Mouse (Mus musculus): ENCODE data around the gene Hist1h2bf. TPM values are rescaled to one million over a fixed set of nuclear protein-coding genes. Genes with fewer than 3 reads are reported as not detected.
"Not testable (repeated sequence)": the region's sequence is repeated elsewhere in the genome, so short reads cannot be mapped to it uniquely, and the experiment has no call there.

Gene Hist1h2bf
- total and polyA plus RNA-seq, 3 experiments: 1.00 to 8.4 (median 5.2) TPM

GRCm38 (mm10) chr13:23537006-23537710 is 36.8 kb downstream of the Hist1h2bf start:
- WGBS: 88% methylated on average over 3 of the region's 3 CpGs
- H3K9ac ChIP-seq (ENCODE audit: low read depth, low read length): no peak overlapping the region
- no peak for DNase-seq
- TF ChIP-seq POLR2A (IDR thresholded peaks at IDR 0.05; ENCODE audit: insufficient read depth, low read depth, low read length) (no peak), EP300 (IDR thresholded peaks at IDR 0.05; ENCODE audit: insufficient read depth, low read depth, low read length) (no peak), CTCF (IDR thresholded peaks at IDR 0.05) (no peak)
- H3K27me3 ChIP-seq (ENCODE audit: control insufficient read depth, insufficient read depth, low read length): no peaks in the 10 kb centered on the region
- intact Hi-C loops (cut with DNase I): no loop called here
- no peak overlapping the region for H3K4me3 ChIP-seq
- peaks cover 13% of the 10 kb centered on the region for H3K36me3 ChIP-seq (ENCODE audit: control insufficient read depth, insufficient read depth, low read length)
- H3K4me1 ChIP-seq (ENCODE audit: control insufficient read depth, insufficient read depth, low read length): peaks cover 4% of the 10 kb centered on the region
- no peaks in the 10 kb centered on the region for H3K79me2 ChIP-seq (replicated peaks; ENCODE audit: control insufficient read depth, insufficient read depth, low read length)
- H3K27ac ChIP-seq: no peak overlapping the region

GRCm38 (mm10) chr13:23536076-23536822 is 37.7 kb downstream of the Hist1h2bf start:
- TF ChIP-seq POLR2A (IDR thresholded peaks at IDR 0.05; ENCODE audit: insufficient read depth, low read depth, low read length) (no peak), EP300 (IDR thresholded peaks at IDR 0.05; ENCODE audit: insufficient read depth, low read depth, low read length) (no peak), CTCF (IDR thresholded peaks at IDR 0.05) (no peak)
- Histone ChIP-seq H3K36me3 (ENCODE audit: control insufficient read depth, insufficient read depth, low read length) (peaks cover 14% of the 10 kb centered on the region), H3K27ac (no peak overlapping the region), H3K27me3 (ENCODE audit: control insufficient read depth, insufficient read depth, low read length) (no peaks in the 10 kb centered on the region), H3K9ac (ENCODE audit: low read depth, low read length) (no peak overlapping the region), H3K4me1 (ENCODE audit: control insufficient read depth, insufficient read depth, low read length) (peaks cover 4% of the 10 kb centered on the region), H3K4me3 (no peak overlapping the region), H3K79me2 (replicated peaks; ENCODE audit: control insufficient read depth, insufficient read depth, low read length) (no peaks in the 10 kb centered on the region)
- intact Hi-C loops (cut with DNase I): no loop called here
- 33% methylated on average over 7 of the region's 7 CpGs for WGBS
- no peak for DNase-seq

GRCm38 (mm10) chr13:23535137-23536075 is 38.6 kb downstream of the Hist1h2bf start, which contains the start of gene Hist1h3g:
Gene Hist1h3g, plus strand, starts transcription at chr13:23535422.
- H3K27ac ChIP-seq; H3K79me2 ChIP-seq (replicated peaks; ENCODE audit: control insufficient read depth, insufficient read depth, low read length); H3K27me3 ChIP-seq (ENCODE audit: control insufficient read depth, insufficient read depth, low read length); intact Hi-C loops (cut with DNase I); H3K4me1 ChIP-seq (ENCODE audit: control insufficient read depth, insufficient read depth, low read length); H3K9ac ChIP-seq (ENCODE audit: low read depth, low read length): not testable (repeated sequence)
- peak within 1 kb of the TSS; percentile 51 for H3K4me3 ChIP-seq
- TF ChIP-seq EP300 (IDR thresholded peaks at IDR 0.05; ENCODE audit: insufficient read depth, low read depth, low read length) (0 out of 2 replicates have a peak, but pooled peaks have one; percentile 48), POLR2A (IDR thresholded peaks at IDR 0.05; ENCODE audit: insufficient read depth, low read depth, low read length) (peak; percentile 22; the same call in 1 of the 2 replicates), CTCF (IDR thresholded peaks at IDR 0.05) (peak; percentile 35)
- peak; percentile 85 to 86 for DNase-seq
- peaks cover 14% of the 10 kb centered on the region for H3K36me3 ChIP-seq (ENCODE audit: control insufficient read depth, insufficient read depth, low read length)
- WGBS: 2% methylated on average over 48 of the region's 62 CpGs

GRCm38 (mm10) chr13:23534368-23535131 is 39.4 kb downstream of the Hist1h2bf start:
- H3K79me2 ChIP-seq (replicated peaks; ENCODE audit: control insufficient read depth, insufficient read depth, low read length): no peaks in the 10 kb centered on the region
- TF ChIP-seq POLR2A (IDR thresholded peaks at IDR 0.05; ENCODE audit: insufficient read depth, low read depth, low read length): no peak; the same call in 1 of the 2 replicates
- no peak for TF ChIP-seq EP300 (IDR thresholded peaks at IDR 0.05; ENCODE audit: insufficient read depth, low read depth, low read length)
- TF ChIP-seq CTCF (IDR thresholded peaks at IDR 0.05): no peak
- WGBS: 6% methylated on average over 15 of the region's 15 CpGs
- H3K9ac ChIP-seq (ENCODE audit: low read depth, low read length): no peak overlapping the region
- intact Hi-C loops (cut with DNase I): loop anchor here (5.0 kb wide), 2 partner anchors 88 to 208 kb away; partner anchors contain the start of genes Hist1h1e and Hist1h2be
- H3K4me3 ChIP-seq: peak overlapping the region; percentile 51
- H3K36me3 ChIP-seq (ENCODE audit: control insufficient read depth, insufficient read depth, low read length): peaks cover 14% of the 10 kb centered on the region
- H3K27me3 ChIP-seq (ENCODE audit: control insufficient read depth, insufficient read depth, low read length): no peaks in the 10 kb centered on the region
- no peak overlapping the region; the same call in 1 of the 2 replicates for H3K27ac ChIP-seq
- DNase-seq: no peak
- peaks cover 4% of the 10 kb centered on the region for H3K4me1 ChIP-seq (ENCODE audit: control insufficient read depth, insufficient read depth, low read length)
